Mouse (Mus musculus): Measurements from ENCODE around the gene Tspan3. TPM values are rescaled to one million over a fixed set of nuclear protein-coding genes. Genes with fewer than 3 reads are reported as not detected.
A peak's percentile ranks its signal among the peaks of the same experiment; 100 is the strongest.

Gene Tspan3
- polyA plus RNA-seq, 1 experiment: 135 TPM

- Histone ChIP-seq H3K27me3 (ENCODE audit: control insufficient read depth, insufficient read depth, insufficient read length) (no peaks in the 10 kb centered on the region), H3K4me3 (no peak overlapping the region), H3K79me2 (ENCODE audit: control insufficient read depth, insufficient read depth) (no peaks in the 10 kb centered on the region), H3K4me2 (ENCODE audit: low read depth) (peak overlapping the region; percentile 24), H3ac (ENCODE audit: control insufficient read depth, insufficient read length) (no peak overlapping the region), H3K36me3 (ENCODE audit: control insufficient read depth, insufficient read depth) (no peaks in the 10 kb centered on the region)
- TF ChIP-seq USF1 (IDR thresholded peaks at IDR 0.05; ENCODE audit: low read depth): peak; percentile 67
- TF ChIP-seq TCF3 (IDR thresholded peaks at IDR 0.05; ENCODE audit: insufficient read length, low read depth): no peak
- TF ChIP-seq REST (IDR thresholded peaks at IDR 0.05; ENCODE audit: insufficient read depth, insufficient read length): no peak
Observed at GRCm38 (mm10) chr9:56101022-56101421, 64.3 kb downstream of the Tspan3 start.

- no peak overlapping the region for H3K4me2 ChIP-seq (ENCODE audit: low read depth)
- H3K79me2 ChIP-seq (ENCODE audit: control insufficient read depth, insufficient read depth): no peaks in the 10 kb centered on the region
- H3ac ChIP-seq (ENCODE audit: control insufficient read depth, insufficient read length): no peak overlapping the region
- H3K27me3 ChIP-seq (ENCODE audit: control insufficient read depth, insufficient read depth, insufficient read length): no peaks in the 10 kb centered on the region
- TF ChIP-seq REST (IDR thresholded peaks at IDR 0.05; ENCODE audit: insufficient read depth, insufficient read length) (no peak), SRF (IDR thresholded peaks at IDR 0.05; ENCODE audit: control insufficient read depth, insufficient read length, low read depth) (no peak), E2F4 (IDR thresholded peaks at IDR 0.05; ENCODE audit: insufficient read depth) (no peak), POLR2A (IDR thresholded peaks at IDR 0.05; ENCODE audit: insufficient read length, low read depth) (no peak), MAX (IDR thresholded peaks at IDR 0.05; ENCODE audit: low read depth) (no peak), USF1 (IDR thresholded peaks at IDR 0.05; ENCODE audit: low read depth) (no peak), TCF3 (IDR thresholded peaks at IDR 0.05; ENCODE audit: insufficient read length, low read depth) (no peak), MYOD1 (IDR thresholded peaks at IDR 0.05; ENCODE audit: control insufficient read depth in 1 of 3, insufficient read length in 2 of 3, low read depth in 2 of 3) (no peak), MYOG (IDR thresholded peaks at IDR 0.05; ENCODE audit: control insufficient read depth in 1 of 3, insufficient read depth in 1 of 3, insufficient read length in 2 of 3, low read depth in 2 of 3) (no peak), TCF12 (IDR thresholded peaks at IDR 0.05; ENCODE audit: insufficient read depth, poor library complexity, severe bottlenecking) (no peak), POLR2AphosphoS2 (IDR thresholded peaks at IDR 0.05; ENCODE audit: insufficient read length, low read depth) (no peak), CEBPB (IDR thresholded peaks at IDR 0.05; ENCODE audit: insufficient read depth, poor library complexity, severe bottlenecking) (no peak)
- no peak overlapping the region for H3K4me3 ChIP-seq
- H3K36me3 ChIP-seq (ENCODE audit: control insufficient read depth, insufficient read depth): no peaks in the 10 kb centered on the region
Observed at GRCm38 (mm10) chr9:56100041-56100522, 65.2 kb downstream of the Tspan3 start.

GRCm38 (mm10) chr9:56097584-56098298, 67.5 kb downstream of the Tspan3 start:
- Histone ChIP-seq H3K4me3 (no peak overlapping the region), H3ac (ENCODE audit: control insufficient read depth, insufficient read length) (no peak overlapping the region), H3K79me2 (ENCODE audit: control insufficient read depth, insufficient read depth) (no peaks in the 10 kb centered on the region), H3K4me2 (ENCODE audit: low read depth) (peak overlapping the region; percentile 45), H3K27me3 (ENCODE audit: control insufficient read depth, insufficient read depth, insufficient read length) (no peaks in the 10 kb centered on the region), H3K36me3 (ENCODE audit: control insufficient read depth, insufficient read depth) (no peaks in the 10 kb centered on the region)
- TF ChIP-seq TCF12 (IDR thresholded peaks at IDR 0.05; ENCODE audit: insufficient read depth, poor library complexity, severe bottlenecking) (no peak), TCF3 (IDR thresholded peaks at IDR 0.05; ENCODE audit: insufficient read length, low read depth) (no peak), E2F4 (IDR thresholded peaks at IDR 0.05; ENCODE audit: insufficient read depth) (no peak), MYOG (IDR thresholded peaks at IDR 0.05; ENCODE audit: control insufficient read depth in 1 of 3, insufficient read depth in 1 of 3, insufficient read length in 2 of 3, low read depth in 2 of 3) (no peak), POLR2AphosphoS2 (IDR thresholded peaks at IDR 0.05; ENCODE audit: insufficient read length, low read depth) (no peak), USF1 (IDR thresholded peaks at IDR 0.05; ENCODE audit: low read depth) (no peak), MYOD1 (IDR thresholded peaks at IDR 0.05; ENCODE audit: control insufficient read depth in 1 of 3, insufficient read length in 2 of 3, low read depth in 2 of 3) (no peak), CEBPB (IDR thresholded peaks at IDR 0.05; ENCODE audit: insufficient read depth, poor library complexity, severe bottlenecking) (no peak), SRF (IDR thresholded peaks at IDR 0.05; ENCODE audit: control insufficient read depth, insufficient read length, low read depth) (no peak), POLR2A (IDR thresholded peaks at IDR 0.05; ENCODE audit: insufficient read length, low read depth) (no peak), REST (IDR thresholded peaks at IDR 0.05; ENCODE audit: insufficient read depth, insufficient read length) (no peak), MAX (IDR thresholded peaks at IDR 0.05; ENCODE audit: low read depth) (no peak)

DNA sequence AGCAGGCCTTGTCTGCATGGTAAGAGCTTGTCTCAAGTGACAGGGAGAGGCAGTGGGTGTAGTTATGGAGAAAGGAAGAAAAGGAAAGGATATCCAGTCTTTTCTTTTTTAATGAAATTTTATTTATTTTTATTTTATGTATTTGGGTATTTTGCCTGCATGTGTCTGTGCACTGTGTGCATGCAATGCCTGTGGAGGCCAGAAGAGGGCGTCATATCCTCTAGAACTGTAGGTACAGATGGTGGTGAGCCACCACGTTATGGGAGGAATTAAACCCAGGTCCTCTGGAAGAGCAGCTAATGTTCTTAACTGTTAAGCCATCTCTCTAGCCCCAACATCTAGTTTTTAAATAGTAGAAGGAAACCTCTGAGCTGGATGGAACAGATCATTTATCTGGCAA, 73.2 kb downstream of the Tspan3 start:
- H3K79me2 ChIP-seq (ENCODE audit: control insufficient read depth, insufficient read depth): no peaks in the 10 kb centered on the region
- no peak overlapping the region for H3K4me3 ChIP-seq
- H3K27me3 ChIP-seq (ENCODE audit: control insufficient read depth, insufficient read depth, insufficient read length): no peaks in the 10 kb centered on the region
- H3K4me2 ChIP-seq (ENCODE audit: low read depth): peak overlapping the region; percentile 34
- H3K36me3 ChIP-seq (ENCODE audit: control insufficient read depth, insufficient read depth): no peaks in the 10 kb centered on the region
- TF ChIP-seq USF1 (IDR thresholded peaks at IDR 0.05; ENCODE audit: low read depth) (no peak), MAX (IDR thresholded peaks at IDR 0.05; ENCODE audit: low read depth) (no peak), MYOD1 (IDR thresholded peaks at IDR 0.05; ENCODE audit: control insufficient read depth in 1 of 3, insufficient read length in 2 of 3, low read depth in 2 of 3) (no peak), POLR2AphosphoS2 (IDR thresholded peaks at IDR 0.05; ENCODE audit: insufficient read length, low read depth) (no peak), TCF12 (IDR thresholded peaks at IDR 0.05; ENCODE audit: insufficient read depth, poor library complexity, severe bottlenecking) (no peak), TCF3 (IDR thresholded peaks at IDR 0.05; ENCODE audit: insufficient read length, low read depth) (no peak), E2F4 (IDR thresholded peaks at IDR 0.05; ENCODE audit: insufficient read depth) (no peak), POLR2A (IDR thresholded peaks at IDR 0.05; ENCODE audit: insufficient read length, low read depth) (no peak), MYOG (IDR thresholded peaks at IDR 0.05; ENCODE audit: control insufficient read depth in 1 of 3, insufficient read depth in 1 of 3, insufficient read length in 2 of 3, low read depth in 2 of 3) (no peak), REST (IDR thresholded peaks at IDR 0.05; ENCODE audit: insufficient read depth, insufficient read length) (no peak), CEBPB (IDR thresholded peaks at IDR 0.05; ENCODE audit: insufficient read depth, poor library complexity, severe bottlenecking) (no peak), SRF (IDR thresholded peaks at IDR 0.05; ENCODE audit: control insufficient read depth, insufficient read length, low read depth) (no peak)
- H3ac ChIP-seq (ENCODE audit: control insufficient read depth, insufficient read length): no peak overlapping the region
